Mouse (Mus musculus): ENCODE results near the gene Vmn1r75. TPM values are rescaled to one million over a fixed set of nuclear protein-coding genes. Genes with fewer than 3 reads are reported as not detected.

Vmn1r75 gene
- total RNA-seq (2014; fragmentation: Nextera tagmentation) = not detected in 2 replicates
- total RNA-seq (2017) = 0.06 and 0.11 TPM in 2 replicates
- not detected in 2 replicates for polyA plus RNA-seq (2012)

DNA sequence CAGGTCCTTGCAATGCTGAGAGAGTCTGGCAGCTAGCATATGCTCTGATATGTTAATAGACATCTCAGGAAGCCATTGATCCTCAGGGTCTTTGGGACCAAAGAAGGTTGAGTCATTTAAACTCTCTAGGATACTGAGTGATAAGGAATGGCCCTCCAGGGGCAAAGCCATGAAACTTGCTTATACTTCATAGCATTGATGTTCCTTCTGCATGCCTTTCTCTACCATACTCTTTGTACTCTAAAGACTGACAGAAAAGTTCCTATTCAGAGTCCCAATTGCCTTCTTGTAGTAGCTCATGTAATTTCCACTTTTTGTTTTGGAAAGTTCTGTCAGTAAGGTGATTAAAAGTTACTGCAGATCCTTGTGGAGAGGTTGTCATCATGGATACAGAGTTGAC lies at the start of gene Vmn1r75:
Vmn1r75 (plus strand) TSS at position 301 of the 400 bp plus-strand sequence.
- DNase-seq (ENCODE audit: low spot score) = no peak
- no peak for ATAC-seq (ENCODE audit: extremely low read depth, insufficient number of reproducible peaks, low FRiP score, poor library complexity, severe bottlenecking)

DNA sequence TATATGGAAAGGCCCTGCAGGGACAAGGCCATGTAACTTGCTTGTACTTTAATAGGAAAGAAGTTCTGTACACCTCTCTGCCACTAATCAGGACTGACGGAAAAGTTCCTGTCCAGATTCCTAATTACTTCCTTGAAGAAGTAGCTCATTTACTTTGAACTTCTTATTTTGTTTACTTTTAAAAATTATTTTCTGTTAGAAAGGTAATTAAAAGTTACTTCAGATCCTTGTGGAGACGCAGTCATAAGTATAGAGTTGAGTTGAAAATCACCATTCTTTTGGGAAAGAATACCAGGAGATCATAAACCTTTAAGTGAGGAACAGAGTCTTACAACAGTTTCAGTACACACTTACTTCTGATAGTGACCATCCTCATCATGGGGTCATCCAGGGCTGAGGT lies 40.8 kb upstream of the Vmn1r75 start, which contains the start of gene Vmn1r74:
Vmn1r74 (plus strand) TSS at position 301 of the 400 bp plus-strand sequence.
- ATAC-seq (ENCODE audit: extremely low read depth, insufficient number of reproducible peaks, low FRiP score, poor library complexity, severe bottlenecking) = no peak

More for the DNA sequence above, at the start of gene Vmn1r75:
- H3K4me1 ChIP-seq (ENCODE audit: insufficient read depth, low read depth, low read length) = no peaks in the 10 kb centered on the region
- no peaks in the 10 kb centered on the region for H3K27me3 ChIP-seq (ENCODE audit: insufficient read depth, low read length)
- 0 out of 2 replicates have a peak, but pooled peaks cover 4% of the 10 kb centered on the region for H3K9me3 ChIP-seq (replicated peaks)
- no peak within 1 kb of the TSS for H3K4me3 ChIP-seq (ENCODE audit: low read depth, low read length)
- TF ChIP-seq TAL1 (conservative IDR thresholded peaks at IDR 0.05; ENCODE audit: low read depth, low read length) (no peak), POLR2AphosphoS5 (IDR thresholded peaks at IDR 0.05; ENCODE audit: insufficient replicate concordance, low read depth, low read length) (no peak), GATA1 (IDR thresholded peaks at IDR 0.05; ENCODE audit: borderline replicate concordance, low read length) (no peak), CTCF (IDR thresholded peaks at IDR 0.05; ENCODE audit: low read depth, low read length) (no peak), GATA2 (IDR thresholded peaks at IDR 0.05; ENCODE audit: borderline replicate concordance, low read depth, low read length) (no peak)
- H3K36me3 ChIP-seq (replicated peaks) = no peaks in the 10 kb centered on the region

More for the DNA sequence above, 40.8 kb upstream of the Vmn1r75 start, which contains the start of gene Vmn1r74:
- Histone ChIP-seq H3K27me3 (ENCODE audit: insufficient read depth, low read length) (no peaks in the 10 kb centered on the region), H3K4me1 (ENCODE audit: insufficient read depth, low read depth, low read length) (no peaks in the 10 kb centered on the region), H3K4me3 (ENCODE audit: low read depth, low read length) (no peak within 1 kb of the TSS), H3K36me3 (replicated peaks) (no peaks in the 10 kb centered on the region), H3K9me3 (replicated peaks) (peaks cover 6% of the 10 kb centered on the region)
- TF ChIP-seq TAL1 (conservative IDR thresholded peaks at IDR 0.05; ENCODE audit: low read depth, low read length) = no peak
- no peak for TF ChIP-seq GATA2 (IDR thresholded peaks at IDR 0.05; ENCODE audit: borderline replicate concordance, low read depth, low read length)
- TF ChIP-seq CTCF (IDR thresholded peaks at IDR 0.05; ENCODE audit: low read depth, low read length) = no peak
- TF ChIP-seq POLR2AphosphoS5 (IDR thresholded peaks at IDR 0.05; ENCODE audit: insufficient replicate concordance, low read depth, low read length) = no peak
- TF ChIP-seq GATA1 (IDR thresholded peaks at IDR 0.05; ENCODE audit: borderline replicate concordance, low read length) = no peak
- DNase-seq (ENCODE audit: low spot score) = no peak

Other genes starting within 250 kb of the Vmn1r75 start
- gene Vmn1r72, start 194.5 kb upstream of the Vmn1r75 start, total RNA-seq (2014; fragmentation: Nextera tagmentation) = not detected in 2 replicates
- gene Vmn1r72, start 194.5 kb upstream of the Vmn1r75 start, total RNA-seq (2017) = 0.06 and 0.16 TPM in 2 replicates
- not detected in 2 replicates for gene Vmn1r72, start 194.5 kb upstream of the Vmn1r75 start, polyA plus RNA-seq (2012)
- gene Vmn1r73, start 144.4 kb upstream of the Vmn1r75 start, total RNA-seq (2014; fragmentation: Nextera tagmentation) = not detected in 2 replicates
- 0.11 and 0.12 TPM in 2 replicates for gene Vmn1r73, start 144.4 kb upstream of the Vmn1r75 start, total RNA-seq (2017)
- gene Vmn1r73, start 144.4 kb upstream of the Vmn1r75 start, polyA plus RNA-seq (2012) = not detected in 2 replicates
- not detected in 2 replicates for gene Vmn1r74, start 40.6 kb upstream of the Vmn1r75 start, total RNA-seq (2014; fragmentation: Nextera tagmentation)
- gene Vmn1r74, start 40.6 kb upstream of the Vmn1r75 start, total RNA-seq (2017) = 0.06 TPM in 1 of 2 replicates, not detected in the other
- gene Vmn1r74, start 40.6 kb upstream of the Vmn1r75 start, polyA plus RNA-seq (2012) = not detected in 2 replicates
- not detected in 2 replicates for gene Vmn1r76, start 63.6 kb downstream of the Vmn1r75 start, total RNA-seq (2014; fragmentation: Nextera tagmentation)
- gene Vmn1r76, start 63.6 kb downstream of the Vmn1r75 start, total RNA-seq (2017) = under 0.01 and 0.11 TPM in 2 replicates
- not detected in 2 replicates for gene Vmn1r76, start 63.6 kb downstream of the Vmn1r75 start, polyA plus RNA-seq (2012)
- gene Vmn1r77, start 162.1 kb downstream of the Vmn1r75 start, total RNA-seq (2014; fragmentation: Nextera tagmentation) = not detected in 2 replicates
- gene Vmn1r77, start 162.1 kb downstream of the Vmn1r75 start, total RNA-seq (2017) = 0.06 and 0.11 TPM in 2 replicates
- not detected in 2 replicates for gene Vmn1r77, start 162.1 kb downstream of the Vmn1r75 start, polyA plus RNA-seq (2012)

All from G1E (cell line).